Mouse (Mus musculus) hindbrain, embryonic 15.5 days (tissue): ENCODE results near the gene Msi2. TPM values are rescaled to one million over a fixed set of nuclear protein-coding genes. Genes with fewer than 3 reads are reported as not detected.
A peak's percentile ranks its signal among the peaks of the same experiment; 100 is the strongest.

Experiments
- ATAC-seq: fragments of 200-750 bp; cut with Nextera tagmentation; 2 replicates; pipeline ENCODE4 v1.8.0; 2017; ENCODE audit warnings: low read depth, moderate number of reproducible peaks, moderate TSS enrichment; ENCODE audit not compliant: low FRiP score
- H3K27ac ChIP-seq: fragments of 300-500 bp; sonication (generic); replicated peaks from 2 replicates; pipeline ENCODE4 v1.5.1; 2015; ENCODE audit warnings: mild to moderate bottlenecking, inconsistent platforms
- H3K27me3 ChIP-seq: fragments of 300-500 bp; sonication (generic); 2 replicates; pipeline ENCODE4 v1.6.1; 2015; ENCODE audit warnings: control low read depth, inconsistent platforms
- H3K36me3 ChIP-seq: fragments of 300-500 bp; sonication (generic); 2 replicates; pipeline ENCODE4 v1.6.1; 2015; ENCODE audit warnings: control low read depth, inconsistent platforms
- H3K4me1 ChIP-seq: fragments of 300-500 bp; sonication (generic); replicated peaks from 2 replicates; pipeline ENCODE4 v1.6.1; 2015; ENCODE audit warnings: control low read depth, inconsistent platforms
- H3K4me2 ChIP-seq: fragments of 300-500 bp; sonication (generic); 2 replicates; pipeline ENCODE4 v1.6.1; 2015; ENCODE audit warnings: moderate library complexity, mild to moderate bottlenecking, inconsistent platforms
- H3K4me3 ChIP-seq: fragments of 300-500 bp; sonication (generic); 2 replicates; pipeline ENCODE4 v1.5.1; 2015; ENCODE audit warnings: mild to moderate bottlenecking, inconsistent platforms
- H3K9ac ChIP-seq: fragments of 300-500 bp; sonication (generic); 2 replicates; pipeline ENCODE4 v1.6.1; 2015; ENCODE audit warnings: inconsistent platforms
- H3K9me3 ChIP-seq: fragments of 300-500 bp; sonication (generic); 2 replicates; pipeline ENCODE4 v1.6.1; 2016; ENCODE audit warnings: control low read depth, inconsistent platforms
- WGBS: fragments of 180-500 bp; shearing (Covaris S2); methylation state at CpG from one replicate; pipeline ENCODE4 v1.1.7; 2015; 5-methylcytosine and 5-hydroxymethylcytosine counted together
- polyA plus RNA-seq: library from polyadenylated mRNA; unstranded; fragments of >200 nt; fragmentation: Nextera tagmentation; extraction: Ambion mirVana; gene quantifications from 2 replicates; pipeline ENCODE4 v1.2.1, GENCODE M21; 2015

The Msi2 gene
- polyA plus RNA-seq, 1 experiment from 2014 or later: 35.9 TPM

- H3K4me3 ChIP-seq: no peak overlapping the region
- H3K36me3 ChIP-seq: no peaks in the 10 kb centered on the region
- H3K9ac ChIP-seq: no peak overlapping the region
- peak overlapping the region; percentile 77; the same call in 1 of the 2 replicates for H3K4me2 ChIP-seq
- no peak for ATAC-seq
- peaks cover 18% of the 10 kb centered on the region for H3K4me1 ChIP-seq
- WGBS: 65% methylated on average over 13 of the region's 13 CpGs
- no peak overlapping the region for H3K27ac ChIP-seq
- H3K27me3 ChIP-seq: no peaks in the 10 kb centered on the region
- H3K9me3 ChIP-seq: no peaks in the 10 kb centered on the region
Observed at GRCm38 (mm10) chr11:88720261-88721143, 2.2 kb upstream of the Msi2 start.

- Histone ChIP-seq H3K27ac (peak overlapping the region; percentile 94), H3K4me3 (peak overlapping the region; percentile 98), H3K4me2 (peak overlapping the region; percentile 77), H3K9me3 (no peaks in the 10 kb centered on the region), H3K4me1 (peaks cover 27% of the 10 kb centered on the region), H3K27me3 (no peaks in the 10 kb centered on the region), H3K36me3 (no peaks in the 10 kb centered on the region), H3K9ac (no peak overlapping the region)
- 35% methylated on average over 3 of the region's 3 CpGs for WGBS
- no peak for ATAC-seq
Observed at GRCm38 (mm10) chr11:88719601-88720000, 1.3 kb upstream of the Msi2 start.

DNA sequence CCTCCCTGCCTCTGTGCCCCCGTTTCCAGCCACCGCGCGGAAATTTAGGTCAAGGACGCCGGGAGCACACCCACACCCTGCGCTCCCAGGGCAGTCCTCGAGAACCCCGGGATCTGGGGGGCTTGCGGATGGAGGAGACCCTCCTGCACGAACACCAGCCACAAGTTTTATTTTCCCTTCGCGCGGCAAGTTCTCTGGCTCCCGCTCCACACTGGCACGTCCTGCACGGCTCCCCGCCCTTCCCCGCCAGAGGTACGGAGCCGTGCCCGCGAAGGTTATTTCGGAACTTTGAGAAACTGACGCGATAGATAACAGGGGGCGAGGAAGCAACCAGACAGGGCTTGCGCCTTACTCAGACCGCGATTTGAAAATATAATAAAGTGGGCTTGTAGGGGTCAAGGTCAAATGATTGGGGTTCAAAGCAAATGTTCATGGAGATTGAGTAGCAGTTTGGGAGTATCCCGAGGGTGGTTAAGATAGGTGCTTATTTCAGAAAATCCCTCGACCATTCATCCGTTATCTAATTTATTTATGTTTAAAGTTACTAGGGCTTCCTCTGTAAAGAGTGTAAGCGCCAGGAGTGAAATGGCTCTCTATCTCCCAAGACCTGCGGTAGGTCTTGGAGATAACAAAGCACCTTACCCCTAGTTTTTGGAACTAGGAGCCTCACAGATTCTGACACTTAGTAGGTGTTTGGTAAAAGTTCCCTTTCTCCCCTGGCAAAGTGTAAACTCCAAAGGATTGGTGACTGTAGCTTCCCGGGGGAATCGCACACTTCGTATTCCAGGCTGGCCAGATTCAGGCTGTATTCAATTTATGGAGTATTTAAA lies 668 bp upstream of the Msi2 start:
- peaks cover 33% of the 10 kb centered on the region for H3K4me1 ChIP-seq
- H3K4me3 ChIP-seq: peak overlapping the region; percentile 98
- no peaks in the 10 kb centered on the region for H3K9me3 ChIP-seq
- peak overlapping the region; percentile 77 for H3K4me2 ChIP-seq
- H3K27me3 ChIP-seq: no peaks in the 10 kb centered on the region
- no peaks in the 10 kb centered on the region for H3K36me3 ChIP-seq
- H3K27ac ChIP-seq: peak overlapping the region; percentile 94
- ATAC-seq: peak; percentile 71
- WGBS: 3% methylated on average over 38 of the region's 38 CpGs
- H3K9ac ChIP-seq: peak overlapping the region; percentile 89

GRCm38 (mm10) chr11:88717644-88718049 lies 666 bp downstream of the Msi2 start:
- peaks cover 43% of the 10 kb centered on the region for H3K4me1 ChIP-seq
- H3K9me3 ChIP-seq: no peaks in the 10 kb centered on the region
- WGBS: under 1% methylated on average over 28 of the region's 38 CpGs

DNA sequence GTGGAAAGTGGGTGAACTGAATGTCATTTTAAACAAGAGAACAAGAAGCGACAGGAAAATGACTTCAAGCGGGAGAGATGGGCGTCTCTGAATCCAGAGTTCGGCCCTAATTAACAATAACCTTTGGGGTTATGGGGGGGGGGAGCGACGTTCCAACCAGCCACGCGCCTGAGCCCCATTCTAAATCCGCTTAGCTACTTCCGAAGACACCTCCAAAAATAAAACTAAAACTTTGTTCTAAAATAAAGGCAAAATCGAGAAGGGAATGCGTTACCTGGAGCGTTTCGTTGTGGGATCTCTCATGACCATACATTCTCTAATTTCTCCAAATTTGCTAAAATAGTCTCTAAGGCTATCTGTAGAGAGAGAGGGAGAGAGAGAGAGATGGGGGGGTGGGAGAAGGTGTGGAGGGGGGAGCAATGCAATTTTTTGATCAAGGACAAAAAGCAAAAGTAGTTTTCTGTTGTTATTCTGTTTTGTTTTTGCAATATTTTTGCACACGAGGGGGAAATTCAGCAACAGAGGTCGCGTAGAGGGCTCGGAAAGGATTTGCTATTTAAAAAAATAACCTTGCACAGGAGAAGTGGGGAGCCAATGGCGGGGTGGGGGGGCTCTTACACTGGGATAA lies 1.2 kb downstream of the Msi2 start:
- WGBS: under 1% methylated on average over 19 of the region's 19 CpGs
- no peak for ATAC-seq
- H3K36me3 ChIP-seq: peaks cover 2% of the 10 kb centered on the region; the same call in 1 of the 2 replicates
- H3K27ac ChIP-seq: peak overlapping the region; percentile 94
- no peaks in the 10 kb centered on the region for H3K27me3 ChIP-seq
- peak overlapping the region; percentile 98 for H3K4me3 ChIP-seq
- peak overlapping the region; percentile 99 for H3K9ac ChIP-seq
- peak overlapping the region; percentile 77 for H3K4me2 ChIP-seq
- peaks cover 43% of the 10 kb centered on the region for H3K4me1 ChIP-seq
- H3K9me3 ChIP-seq: no peaks in the 10 kb centered on the region

More at GRCm38 (mm10) chr11:88717644-88718049, 666 bp downstream of the Msi2 start:
- H3K9ac ChIP-seq: peak overlapping the region; percentile 99
- no peaks in the 10 kb centered on the region for H3K27me3 ChIP-seq
- H3K4me2 ChIP-seq: peak overlapping the region; percentile 77
- peak overlapping the region; percentile 94 for H3K27ac ChIP-seq
- H3K4me3 ChIP-seq: peak overlapping the region; percentile 98
- ATAC-seq: peak; percentile 49
- H3K36me3 ChIP-seq: no peaks in the 10 kb centered on the region; the same call in 1 of the 2 replicates

DNA sequence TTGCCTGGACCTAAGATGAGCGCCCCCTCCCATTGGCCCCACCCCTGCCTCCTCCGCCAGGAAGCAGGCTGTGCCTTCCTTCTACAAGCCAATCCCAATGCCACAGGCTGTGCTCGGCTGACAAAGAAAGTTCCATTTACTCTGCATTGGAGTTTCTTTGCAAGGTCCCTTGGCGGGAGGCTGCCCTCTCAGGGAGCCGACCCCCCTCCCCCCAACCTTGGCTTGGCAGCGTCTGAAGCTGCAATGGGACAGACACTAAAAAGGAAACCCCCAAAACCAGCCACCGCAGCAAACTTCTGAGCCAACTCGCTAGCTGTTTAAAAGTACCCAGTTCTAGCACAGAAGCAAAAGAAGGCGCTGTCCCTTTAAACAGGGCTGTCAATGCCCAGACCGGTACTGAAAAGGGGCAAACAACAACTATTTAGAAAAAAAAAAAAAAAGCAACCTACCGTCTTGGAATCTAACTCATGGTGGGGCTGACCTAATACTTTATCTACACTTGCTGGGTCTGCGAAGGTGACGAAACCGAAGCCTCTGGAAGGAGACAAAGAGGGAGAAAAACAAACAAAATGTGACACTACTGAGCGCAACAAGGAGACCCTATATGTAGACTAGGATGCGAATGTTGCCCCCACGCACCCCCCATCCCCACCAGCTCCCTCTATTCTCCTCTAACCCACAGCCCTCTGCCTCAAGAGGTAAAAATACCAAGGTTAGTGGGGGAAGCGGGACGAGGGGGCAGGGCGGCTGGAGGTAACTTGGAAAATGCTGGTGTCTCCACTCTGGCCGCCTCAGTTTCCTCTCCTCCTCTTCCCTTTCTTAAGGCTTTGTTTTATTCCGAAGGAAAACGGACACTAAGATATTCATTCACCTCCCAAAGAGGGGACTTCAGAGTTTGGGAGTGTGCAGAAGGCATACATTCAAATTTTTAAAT lies 2.0 kb downstream of the Msi2 start:
- Histone ChIP-seq H3K27me3 (no peaks in the 10 kb centered on the region), H3K4me2 (peak overlapping the region; percentile 77), H3K4me1 (peaks cover 43% of the 10 kb centered on the region), H3K4me3 (peak overlapping the region; percentile 98), H3K9ac (peak overlapping the region; percentile 99), H3K9me3 (no peaks in the 10 kb centered on the region), H3K36me3 (peaks cover 10% of the 10 kb centered on the region), H3K27ac (peak overlapping the region; percentile 94)
- ATAC-seq: no peak
- WGBS: under 1% methylated on average over 23 of the region's 23 CpGs

DNA sequence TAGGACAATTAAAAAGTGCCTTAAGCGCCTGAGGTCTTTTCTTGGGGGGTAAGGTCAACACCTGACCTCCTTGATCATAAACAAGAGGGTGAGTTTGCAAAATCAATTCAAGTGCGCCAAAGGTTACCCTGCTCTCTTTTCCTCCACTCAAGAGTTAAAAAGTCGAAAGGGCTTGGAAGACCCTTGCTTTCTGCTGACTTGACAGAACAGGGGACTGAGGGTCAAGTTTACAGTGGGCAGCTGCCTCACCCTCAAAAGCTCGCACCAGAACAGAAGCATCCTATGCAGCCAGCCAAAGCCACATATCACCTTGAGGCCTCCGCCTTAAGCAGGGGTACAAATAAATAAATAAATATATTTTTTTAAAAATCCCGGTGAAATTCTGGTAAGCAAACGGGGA lies 3.0 kb downstream of the Msi2 start:
- Histone ChIP-seq H3K9ac (peak overlapping the region; percentile 99), H3K27me3 (no peaks in the 10 kb centered on the region), H3K4me1 (peaks cover 40% of the 10 kb centered on the region), H3K27ac (peak overlapping the region; percentile 94), H3K4me2 (peak overlapping the region; percentile 77), H3K36me3 (peaks cover 13% of the 10 kb centered on the region), H3K9me3 (no peaks in the 10 kb centered on the region), H3K4me3 (peak overlapping the region; percentile 98)
- 18% methylated on average over 7 of the region's 7 CpGs for WGBS
- ATAC-seq: no peak

DNA sequence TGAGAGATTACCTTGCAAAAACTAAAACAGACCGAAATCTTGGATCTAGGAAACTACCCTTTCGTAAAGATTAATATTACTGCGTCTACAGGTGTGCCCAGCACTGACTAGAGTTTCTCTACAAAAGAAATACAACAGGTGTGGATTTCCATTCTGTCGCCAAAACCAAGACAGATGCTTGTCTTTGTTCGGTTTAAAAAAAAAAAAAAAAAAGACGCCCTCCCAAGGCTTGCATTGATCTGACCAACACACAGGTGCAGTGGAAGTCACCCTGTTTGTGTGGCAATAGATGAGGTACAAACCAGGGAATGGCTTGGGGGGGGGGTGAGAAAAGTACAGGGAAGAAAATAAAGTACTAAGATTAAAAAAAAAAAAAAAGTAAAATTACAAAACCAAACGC lies 4.2 kb downstream of the Msi2 start:
- Histone ChIP-seq H3K9me3 (no peaks in the 10 kb centered on the region), H3K27me3 (no peaks in the 10 kb centered on the region), H3K36me3 (peaks cover 13% of the 10 kb centered on the region), H3K4me1 (peaks cover 48% of the 10 kb centered on the region), H3K9ac (no peak overlapping the region), H3K27ac (no peak overlapping the region), H3K4me3 (peak overlapping the region; percentile 98), H3K4me2 (peak overlapping the region; percentile 77)
- WGBS: 45% methylated on average over 7 of the region's 7 CpGs
- no peak for ATAC-seq

- ATAC-seq: no peak
- H3K4me2 ChIP-seq: peak overlapping the region; percentile 77
- H3K27me3 ChIP-seq: no peaks in the 10 kb centered on the region
- no peaks in the 10 kb centered on the region for H3K9me3 ChIP-seq
- peaks cover 13% of the 10 kb centered on the region for H3K36me3 ChIP-seq
- H3K4me3 ChIP-seq: peak overlapping the region; percentile 98
- WGBS: 29% methylated on average over 9 of the region's 9 CpGs
- no peak overlapping the region for H3K9ac ChIP-seq
- H3K4me1 ChIP-seq: peaks cover 54% of the 10 kb centered on the region
- H3K27ac ChIP-seq: 0 out of 2 replicates have a peak overlapping the region, but pooled peaks have one; percentile 25
Observed at GRCm38 (mm10) chr11:88713479-88713878, 4.8 kb downstream of the Msi2 start.

DNA sequence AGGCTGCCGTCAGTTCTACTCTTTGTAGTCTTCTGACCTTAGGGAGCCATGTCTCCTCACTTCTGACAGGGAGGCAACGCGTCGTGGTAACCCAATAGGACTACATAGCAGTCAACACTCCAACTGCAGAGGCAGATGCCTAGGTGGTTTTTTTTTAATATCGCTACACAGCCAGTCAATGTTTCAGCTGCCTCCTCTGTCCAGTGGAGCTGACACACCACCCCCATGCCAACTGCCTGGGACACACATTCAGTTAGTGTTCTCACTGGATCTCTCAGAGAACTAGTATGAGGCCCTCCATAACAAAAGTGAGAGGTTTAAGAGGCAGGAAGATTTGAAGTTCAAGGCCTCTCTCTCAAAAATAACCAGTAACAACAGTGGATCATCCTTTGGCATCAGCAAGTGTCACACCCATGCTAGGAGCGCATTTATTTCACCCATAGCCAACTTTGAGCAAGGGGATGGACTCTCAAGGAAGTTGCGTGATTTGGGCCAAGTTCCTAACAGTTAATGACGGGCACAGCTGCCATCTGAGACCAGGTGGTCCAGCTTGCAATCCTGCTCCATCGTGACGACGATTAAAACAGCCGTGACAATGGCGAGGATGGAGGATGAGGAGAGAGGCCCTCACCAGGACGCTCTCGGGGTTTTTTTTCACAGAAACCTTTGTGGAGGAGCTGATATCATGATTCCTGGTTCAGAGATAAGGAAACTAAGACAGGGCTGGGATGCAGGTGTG lies 8.3 kb downstream of the Msi2 start:
- WGBS: 57% methylated on average over 15 of the region's 15 CpGs
- ATAC-seq: no peak
- H3K9me3 ChIP-seq: no peaks in the 10 kb centered on the region
- H3K4me2 ChIP-seq: no peak overlapping the region
- no peak overlapping the region for H3K4me3 ChIP-seq
- H3K27me3 ChIP-seq: no peaks in the 10 kb centered on the region
- H3K36me3 ChIP-seq: peaks cover 13% of the 10 kb centered on the region
- peaks cover 53% of the 10 kb centered on the region for H3K4me1 ChIP-seq
- no peak overlapping the region for H3K9ac ChIP-seq
- H3K27ac ChIP-seq: no peak overlapping the region
